Mouse (Mus musculus) right cerebral cortex, postnatal 14 days (tissue): ENCODE measurements at regions not wholly inside any gene's neighbourhood (a gene's known extent, or its start where the extent isn't known, plus 50 kb on each side); places are given as distances from the start of the nearest gene placed in this dataset.

Source experiments
- DNase-seq: peaks from one replicate; pipeline ENCODE4 v3.0.0; 2022

- DNase-seq, result no peak
These were observed 105.2 kb downstream of the Lrig3 start for GRCm38 (mm10) chr10:126070984-126071713.

GRCm38 (mm10) chr10:126071714-126072057, 105.7 kb downstream of the Lrig3 start:
- DNase-seq, result no peak

GRCm38 (mm10) chr10:126077313-126077966, 111.5 kb downstream of the Lrig3 start:
- DNase-seq, result no peak

- no peak for DNase-seq
These were observed 116.6 kb downstream of the Lrig3 start for GRCm38 (mm10) chr10:126082576-126082975.

GRCm38 (mm10) chr10:126086684-126087083, 120.7 kb downstream of the Lrig3 start:
- DNase-seq, result no peak

GRCm38 (mm10) chr10:126094238-126094880, 128.4 kb downstream of the Lrig3 start:
- peak; percentile 64 for DNase-seq

- DNase-seq, result no peak
These were observed 131.9 kb downstream of the Lrig3 start for GRCm38 (mm10) chr10:126097896-126098295.

- no peak for DNase-seq
These were observed 136.9 kb downstream of the Lrig3 start for GRCm38 (mm10) chr10:126102876-126103275.

- DNase-seq, result no peak
These were observed 147.1 kb downstream of the Lrig3 start for GRCm38 (mm10) chr10:126113106-126113505.

- no peak for DNase-seq
These were observed 149.4 kb downstream of the Lrig3 start for GRCm38 (mm10) chr10:126115386-126115785.

GRCm38 (mm10) chr10:126121626-126122025, 155.7 kb downstream of the Lrig3 start:
- DNase-seq, result no peak

- no peak for DNase-seq
These were observed 156.5 kb downstream of the Lrig3 start for GRCm38 (mm10) chr10:126122504-126122903.

GRCm38 (mm10) chr10:126133188-126133587, 167.2 kb downstream of the Lrig3 start:
- no peak for DNase-seq

GRCm38 (mm10) chr10:126133957-126134356, 168.0 kb downstream of the Lrig3 start:
- DNase-seq, result no peak

- no peak for DNase-seq
These were observed 172.6 kb downstream of the Lrig3 start for GRCm38 (mm10) chr10:126138585-126138984.

GRCm38 (mm10) chr10:126141586-126141985, 175.6 kb downstream of the Lrig3 start:
- DNase-seq, result no peak

GRCm38 (mm10) chr10:126143833-126144232, 177.9 kb downstream of the Lrig3 start:
- no peak for DNase-seq

- DNase-seq, result no peak
These were observed 178.7 kb downstream of the Lrig3 start for GRCm38 (mm10) chr10:126144609-126145202.

GRCm38 (mm10) chr10:126157300-126157699, 191.3 kb downstream of the Lrig3 start:
- DNase-seq, result peak; percentile 11

GRCm38 (mm10) chr10:126165215-126165614, 199.2 kb downstream of the Lrig3 start:
- DNase-seq, result no peak

- DNase-seq, result no peak
These were observed 203.3 kb downstream of the Lrig3 start for GRCm38 (mm10) chr10:126169095-126169873.

- DNase-seq, result peak; percentile 13
These were observed 203.9 kb downstream of the Lrig3 start for GRCm38 (mm10) chr10:126169874-126170163.
